Mouse (Mus musculus) liver, postnatal 0 days (tissue): ENCODE measurements around the gene Styk1.

ENCODE experiments used
- CTCF ChIP-seq: sonication (generic); IDR thresholded peaks from 2 replicates; pipeline ENCODE4 v1.5.1; 2016; ENCODE audit warnings: antibody characterized with exemption, low read depth
- EP300 ChIP-seq: IDR thresholded peaks from 2 replicates; pipeline ENCODE4 v1.6.1; 2016; ENCODE audit warnings: antibody characterized with exemption, low read depth, mild to moderate bottlenecking

GRCm38 (mm10) chr6:131364353-131364752, 11.0 kb upstream of the Styk1 start:
- peak; percentile 87 for TF ChIP-seq EP300
- TF ChIP-seq CTCF = no peak
